Mouse (Mus musculus): ENCODE results near the gene Vmn2r28. TPM values are rescaled to one million over a fixed set of nuclear protein-coding genes. Genes with fewer than 3 reads are reported as not detected.
"Not testable (repeated sequence)": the region's sequence is repeated elsewhere in the genome, so short reads cannot be mapped to it uniquely, and the experiment has no call there.

Gene Vmn2r28
- total RNA-seq (2021), result not detected
- long read RNA-seq, result 0 reads

DNA sequence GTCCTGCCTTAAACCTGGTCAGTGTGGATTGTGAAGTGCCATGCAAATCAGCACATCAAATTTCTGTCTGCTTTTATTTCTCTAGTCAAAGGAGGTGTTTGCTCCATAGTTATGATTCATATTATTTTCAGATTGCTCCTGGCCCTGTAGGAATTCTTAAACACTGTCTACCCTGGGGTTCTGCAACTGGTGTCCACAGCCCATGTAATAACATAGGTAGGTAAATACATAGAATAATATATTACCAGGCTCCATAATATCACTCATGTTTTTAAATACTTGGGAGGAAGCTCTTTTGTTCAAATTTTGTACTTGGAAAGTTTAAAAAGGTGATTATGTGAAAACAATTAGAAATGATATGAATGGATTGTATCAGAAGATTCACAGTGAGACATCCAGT is at the start of gene Vmn2r28:
Vmn2r28 (minus strand) TSS at position 101 of the 400 bp plus-strand sequence.
- not testable (repeated sequence) for DNase-seq (ENCODE audit: low spot score in 2 of 2)

DNA sequence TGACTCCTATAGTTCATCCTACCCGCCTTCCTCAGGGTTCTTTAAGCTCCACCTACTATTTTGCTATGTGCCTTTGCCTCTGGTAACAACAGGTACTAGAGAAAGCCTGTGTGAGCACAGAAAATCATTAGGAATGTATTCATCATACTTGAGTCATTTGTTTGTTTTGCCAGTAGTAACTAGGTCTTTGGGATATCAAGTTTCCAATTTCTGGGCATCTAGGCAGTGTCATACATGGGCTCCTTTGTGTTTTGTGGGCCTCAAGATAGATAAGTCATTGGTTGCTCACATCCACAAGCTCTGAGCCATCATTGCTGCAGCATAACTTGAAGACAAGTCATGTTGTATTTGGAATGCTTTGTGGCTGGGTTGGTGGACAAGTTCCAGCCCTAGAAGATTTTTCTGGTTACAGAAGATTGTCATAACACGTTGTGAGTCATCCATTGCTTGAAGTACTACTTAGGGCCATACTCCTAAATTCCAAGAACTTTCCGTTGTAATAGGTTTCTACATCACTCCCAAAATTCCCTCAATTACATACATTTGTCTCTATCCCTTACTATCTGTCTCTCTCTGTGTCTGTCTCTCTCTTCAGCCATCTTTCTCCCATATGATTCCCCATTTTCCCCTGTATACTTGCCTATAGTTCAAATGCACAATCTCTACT is 47.1 kb upstream of the Vmn2r28 start:
- DNase-seq (ENCODE audit: low spot score in 2 of 2), result not testable (repeated sequence)

DNA sequence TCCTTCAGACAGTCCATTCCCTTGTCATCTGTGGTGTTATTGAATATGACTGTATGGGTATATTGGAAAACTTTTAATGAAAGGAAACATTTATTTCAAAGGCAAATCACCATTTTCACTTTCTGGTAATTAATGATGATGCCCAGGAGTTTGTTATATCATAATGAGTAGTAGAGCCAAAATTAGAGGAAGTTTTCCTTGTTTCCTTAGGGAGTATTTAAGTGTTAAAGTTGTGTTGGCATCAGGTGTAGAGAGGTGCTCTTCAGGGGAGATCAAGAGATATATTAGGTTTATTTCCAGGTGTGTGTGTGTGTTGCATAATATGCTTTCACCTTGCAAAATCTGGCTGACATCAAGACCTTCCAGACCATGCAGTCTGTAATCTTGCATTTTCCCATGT is 37.1 kb downstream of the Vmn2r28 start, which contains the start of gene Vmn1r59:
Vmn1r59 (minus strand) TSS at position 101 of the 400 bp plus-strand sequence.
- DNase-seq (ENCODE audit: low spot score in 2 of 2), result no peak

DNA sequence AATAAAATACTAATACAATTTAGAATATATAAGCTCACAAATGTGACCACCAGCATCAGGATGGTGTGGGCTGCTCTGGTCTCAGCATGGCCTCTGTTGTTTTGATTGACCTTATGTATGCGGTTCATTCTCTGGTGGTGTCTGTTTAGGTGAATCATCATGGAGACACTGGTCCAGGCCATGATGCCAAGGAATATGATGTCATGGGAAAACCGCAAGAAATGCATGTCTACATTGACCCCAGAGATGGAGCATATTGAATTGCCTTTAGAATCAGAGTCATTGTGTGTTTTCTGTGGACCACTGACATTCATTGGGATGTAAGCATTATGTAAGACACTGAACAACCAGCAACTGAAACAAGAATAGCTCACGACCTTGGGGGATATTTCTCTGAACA is 39.7 kb downstream of the Vmn2r28 start:
- not testable (repeated sequence) for DNase-seq (ENCODE audit: low spot score in 2 of 2)

DNA sequence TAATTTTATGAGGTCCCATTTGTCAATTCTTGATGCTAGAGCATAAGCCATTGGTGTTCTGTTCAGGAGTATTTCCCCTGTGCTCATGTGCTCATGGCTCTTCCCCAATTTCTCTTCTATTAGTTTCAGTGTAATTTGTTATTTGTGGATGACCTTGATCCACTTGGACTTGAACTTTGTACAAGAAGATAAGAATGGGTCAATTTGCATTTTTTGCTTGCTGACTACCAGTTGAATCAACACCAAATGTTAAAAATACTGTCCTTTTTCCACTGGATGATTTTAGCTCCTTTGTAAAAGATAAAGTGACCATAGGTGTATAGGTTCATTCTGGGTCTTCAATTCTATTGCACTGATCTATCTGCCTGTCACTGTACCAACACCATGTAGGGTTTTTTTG is 45.1 kb downstream of the Vmn2r28 start:
- no peak for DNase-seq (ENCODE audit: low spot score in 2 of 2)

Other genes starting within 250 kb of the Vmn2r28 start
- gene Gm5065, start 143.4 kb downstream of the Vmn2r28 start, total RNA-seq (2021), result not detected
- not detected for gene Nlrp2, start 142.9 kb downstream of the Vmn2r28 start, total RNA-seq (2021)
- not detected for gene Vmn1r58, start 80.6 kb downstream of the Vmn2r28 start, total RNA-seq (2021)
- gene Vmn1r59, start 37.2 kb downstream of the Vmn2r28 start, total RNA-seq (2021), result not detected
- gene Vmn1r60, start 53.4 kb upstream of the Vmn2r28 start, total RNA-seq (2021), result not detected
- not detected for gene Vmn1r61, start 119.3 kb upstream of the Vmn2r28 start, total RNA-seq (2021)
- not detected for gene Vmn1r62, start 179.7 kb upstream of the Vmn2r28 start, total RNA-seq (2021)

Data from layer of hippocampus, postnatal 10 days (tissue).